Mouse (Mus musculus) thymus, adult 2 months (tissue): Measurements from ENCODE around the gene Angel1. TPM values are rescaled to one million over a fixed set of nuclear protein-coding genes. Genes with fewer than 3 reads are reported as not detected.

Experiments used
- DNase-seq: peaks from one replicate; pipeline ENCODE4 v3.0.0; 2021
- H3K27ac ChIP-seq: fragments of 200-500 bp; 2 replicates; pipeline ENCODE4 v1.5.1; 2012; ENCODE audit warnings: low read length, control low read depth; ENCODE audit not compliant: control insufficient read depth, insufficient read depth
- H3K27me3 ChIP-seq: fragments of 200-500 bp; 2 replicates; pipeline ENCODE4 v1.6.1; 2012; ENCODE audit warnings: mild to moderate bottlenecking, low read length, moderate library complexity, mixed read lengths; ENCODE audit not compliant: control insufficient read depth, insufficient read depth
- H3K36me3 ChIP-seq: fragments of 200-500 bp; 2 replicates; pipeline ENCODE4 v1.6.1; 2012; ENCODE audit warnings: mild to moderate bottlenecking, low read length, moderate library complexity; ENCODE audit not compliant: control insufficient read depth, insufficient read depth
- H3K4me1 ChIP-seq: fragments of 200-500 bp; replicated peaks from 2 replicates; pipeline ENCODE4 v1.6.1; 2012; ENCODE audit warnings: low read length; ENCODE audit not compliant: control insufficient read depth, insufficient read depth
- H3K4me3 ChIP-seq: fragments of 200-500 bp; 2 replicates; pipeline ENCODE4 v1.5.1; 2012; ENCODE audit warnings: mild to moderate bottlenecking, low read length, control low read depth, moderate library complexity; ENCODE audit not compliant: control insufficient read depth, insufficient read depth
- CTCF ChIP-seq: fragments of 200-500 bp; IDR thresholded peaks from 2 replicates; pipeline ENCODE4 v1.5.1; 2012; ENCODE audit warnings: mild to moderate bottlenecking, control low read depth, low read length, moderate library complexity, borderline replicate concordance; ENCODE audit not compliant: control insufficient read depth, poor library complexity, insufficient read depth; ENCODE audit errors: extremely low read depth
- POLR2A ChIP-seq: fragments of 200-500 bp; IDR thresholded peaks from 2 replicates; pipeline ENCODE4 v1.6.1; 2012; ENCODE audit warnings: mild to moderate bottlenecking, low read length, control low read depth, moderate library complexity; ENCODE audit not compliant: control insufficient read depth, poor library complexity, insufficient read depth; ENCODE audit errors: extremely low read depth
- WGBS: fragments of 180-500 bp; shearing (Covaris S2); methylation state at CpG from one replicate; pipeline ENCODE4 v1.1.7; 2018; 5-methylcytosine and 5-hydroxymethylcytosine counted together
- polyA plus RNA-seq: library from polyadenylated mRNA; depleted of rRNA; stranded (reverse); fragments of >200 nt; gene quantifications from 2 replicates; pipeline ENCODE4 v1.2.3, GENCODE M21; 2012

The Angel1 gene
- polyA plus RNA-seq, 1 experiment: 8.4 TPM

GRCm38 (mm10) chr12:86769819-86770218 is 43.6 kb upstream of the Angel1 start:
- DNase-seq: no peak
- TF ChIP-seq CTCF (no peak), POLR2A (no peak)
- H3K4me1 ChIP-seq: 0 out of 2 replicates have a peak, but pooled peaks cover 3% of the 10 kb centered on the region
- H3K27ac ChIP-seq: no peak overlapping the region
- no peaks in the 10 kb centered on the region for H3K36me3 ChIP-seq
- H3K27me3 ChIP-seq: no peaks in the 10 kb centered on the region
- no peak overlapping the region for H3K4me3 ChIP-seq

DNA sequence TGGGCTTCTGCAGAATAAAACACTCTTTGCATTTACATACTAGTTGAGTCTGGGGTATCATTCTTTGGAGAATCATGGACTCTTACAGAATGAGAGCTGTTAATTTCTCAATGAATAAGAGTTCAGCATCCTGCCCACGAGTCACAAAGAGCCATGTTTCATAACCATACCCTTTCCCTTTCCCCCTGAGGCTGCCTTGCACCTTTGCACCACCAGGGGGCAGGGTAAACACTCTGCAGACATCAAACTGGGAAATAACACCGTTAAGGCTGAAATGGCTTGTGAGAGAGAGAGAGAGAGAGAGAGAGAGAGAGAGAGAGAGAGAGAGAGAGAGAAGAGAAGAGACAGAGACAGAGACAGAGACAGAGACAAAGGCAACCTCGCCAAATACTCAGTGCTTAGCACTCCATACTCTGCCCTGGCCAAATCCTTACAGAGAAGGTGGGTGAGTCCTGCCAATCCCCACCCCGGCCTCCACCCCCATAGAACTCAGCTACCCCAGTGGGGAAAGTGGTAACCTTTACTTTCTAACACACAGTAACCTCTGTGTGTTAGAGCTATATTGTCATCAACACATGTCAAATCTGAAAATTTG is 42.8 kb upstream of the Angel1 start:
- peak; percentile 86 for DNase-seq
- no peak for TF ChIP-seq CTCF
- TF ChIP-seq POLR2A: no peak
- no peaks in the 10 kb centered on the region for H3K27me3 ChIP-seq

DNA sequence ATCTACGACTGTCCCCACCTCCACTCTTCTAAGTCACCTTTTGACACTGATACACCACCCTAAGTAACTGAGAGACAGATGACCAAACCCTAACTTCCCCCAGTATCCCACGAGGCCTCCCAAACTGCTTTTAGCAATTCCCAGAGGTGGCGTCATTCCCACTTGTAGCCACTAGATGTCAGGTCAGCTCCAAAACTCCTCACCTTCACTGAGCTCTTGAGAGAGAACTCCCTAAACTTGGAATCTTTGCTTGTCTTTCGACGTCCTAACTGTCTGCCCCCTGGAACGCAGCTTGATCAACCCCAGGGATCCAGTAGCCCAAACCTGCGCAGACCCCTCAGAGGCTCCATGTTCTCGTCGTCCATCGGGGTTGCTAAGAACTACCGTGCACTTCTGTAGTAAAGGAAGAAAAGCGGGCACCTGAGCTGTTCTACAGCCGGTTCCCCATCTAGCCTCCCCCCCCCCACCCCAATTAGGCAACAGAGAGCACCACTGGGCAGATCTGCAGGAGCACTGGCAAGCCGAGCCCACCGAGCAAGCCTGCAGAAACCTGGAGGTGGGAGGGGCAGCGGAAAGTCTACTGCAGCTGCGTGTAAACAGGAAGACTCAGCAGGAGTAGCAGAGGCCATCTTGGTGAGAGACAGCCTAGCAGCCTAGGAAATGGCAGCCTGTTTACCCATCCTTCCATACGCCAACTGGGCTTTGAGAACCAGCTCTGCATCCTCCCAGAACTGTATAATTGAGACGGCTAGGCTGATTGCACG is 41.8 kb upstream of the Angel1 start:
- Histone ChIP-seq H3K27ac (no peak overlapping the region), H3K4me3 (no peak overlapping the region), H3K27me3 (no peaks in the 10 kb centered on the region), H3K36me3 (no peaks in the 10 kb centered on the region), H3K4me1 (0 out of 2 replicates have a peak, but pooled peaks cover 3% of the 10 kb centered on the region)
- TF ChIP-seq POLR2A: no peak
- no peak for TF ChIP-seq CTCF
- DNase-seq: peak; percentile 44
- 58% methylated on average over 20 of the region's 20 CpGs for WGBS

More for the DNA sequence above, 42.8 kb upstream of the Angel1 start:
- Histone ChIP-seq H3K36me3 (no peaks in the 10 kb centered on the region), H3K27ac (no peak overlapping the region), H3K4me1 (0 out of 2 replicates have a peak, but pooled peaks cover 3% of the 10 kb centered on the region), H3K4me3 (no peak overlapping the region)
- WGBS: 36% methylated on average over 4 of the region's 4 CpGs

- no peak overlapping the region for H3K4me3 ChIP-seq
- H3K36me3 ChIP-seq: no peaks in the 10 kb centered on the region
- H3K27me3 ChIP-seq: no peaks in the 10 kb centered on the region
- no peak overlapping the region for H3K27ac ChIP-seq
- TF ChIP-seq CTCF (no peak), POLR2A (no peak)
- no peak for DNase-seq
- H3K4me1 ChIP-seq: no peaks in the 10 kb centered on the region
- 91% methylated on average over 8 of the region's 8 CpGs for WGBS
Observed at GRCm38 (mm10) chr12:86766467-86766866, 40.2 kb upstream of the Angel1 start.

DNA sequence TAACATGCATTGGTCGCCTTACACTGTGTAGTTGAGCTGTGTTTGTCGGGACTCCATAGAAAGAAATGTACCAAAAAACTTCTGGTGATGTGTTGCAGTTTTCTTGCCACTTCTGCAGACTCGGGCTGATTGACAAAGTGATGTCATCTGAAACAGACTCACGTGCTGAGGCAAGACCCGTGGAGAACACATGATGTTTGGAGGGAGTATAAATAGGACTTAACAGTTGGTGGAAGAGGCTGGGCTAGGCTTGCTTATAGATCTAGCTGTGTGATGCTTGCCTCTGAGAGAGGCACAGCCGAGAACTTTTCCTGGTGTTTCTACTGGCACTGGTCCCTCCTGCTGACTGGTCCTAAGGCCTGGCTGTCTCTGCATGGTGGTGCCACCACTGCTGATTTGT is 37.8 kb upstream of the Angel1 start:
- no peak for TF ChIP-seq POLR2A
- TF ChIP-seq CTCF: no peak

DNA sequence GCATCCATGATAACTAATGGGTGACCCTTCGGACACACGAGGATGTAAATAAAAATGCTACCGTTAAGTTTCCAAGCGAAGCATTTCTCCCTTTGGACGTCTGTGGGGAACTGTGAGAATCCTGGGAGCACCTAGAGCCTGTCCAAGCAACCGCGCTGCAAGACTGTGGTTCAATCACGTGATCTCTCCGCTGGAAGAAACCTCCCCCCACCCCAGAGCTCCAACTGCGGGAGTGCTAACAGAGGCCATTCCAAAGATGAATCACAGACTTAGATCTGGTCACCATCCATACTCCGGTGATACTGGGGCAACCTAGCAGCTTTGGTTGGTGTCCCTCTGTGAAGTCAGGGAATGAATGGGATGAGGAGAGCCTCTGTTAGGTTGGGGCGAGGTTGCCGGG is 34.8 kb upstream of the Angel1 start:
- Histone ChIP-seq H3K27me3 (no peaks in the 10 kb centered on the region), H3K4me3 (no peak overlapping the region), H3K27ac (no peak overlapping the region), H3K4me1 (no peaks in the 10 kb centered on the region), H3K36me3 (no peaks in the 10 kb centered on the region)
- 87% methylated on average over 13 of the region's 13 CpGs for WGBS
- TF ChIP-seq POLR2A: no peak
- TF ChIP-seq CTCF: no peak
- no peak for DNase-seq

More for the DNA sequence above, 37.8 kb upstream of the Angel1 start:
- H3K27ac ChIP-seq: no peak overlapping the region
- no peak overlapping the region for H3K4me3 ChIP-seq
- no peaks in the 10 kb centered on the region for H3K4me1 ChIP-seq
- no peaks in the 10 kb centered on the region for H3K27me3 ChIP-seq
- no peak for DNase-seq
- 74% methylated on average over 6 of the region's 6 CpGs for WGBS
- no peaks in the 10 kb centered on the region for H3K36me3 ChIP-seq

- no peak within 1 kb of the TSS for H3K4me3 ChIP-seq
- 94% methylated on average over 8 of the region's 8 CpGs for WGBS
- no peak for DNase-seq
- no peaks in the 10 kb centered on the region for H3K36me3 ChIP-seq
- H3K4me1 ChIP-seq: no peaks in the 10 kb centered on the region
- no peaks in the 10 kb centered on the region for H3K27me3 ChIP-seq
- H3K27ac ChIP-seq: no peak within 1 kb of the TSS
- no peak for TF ChIP-seq POLR2A
Observed at GRCm38 (mm10) chr12:86734319-86734810, 8.1 kb upstream of the Angel1 start, which contains the start of gene Lrrc74a. Gene Lrrc74a (plus strand): TSS chr12:86734369.
